Mouse (Mus musculus) lung, postnatal 36 days (tissue): ENCODE measurements around the gene Birc7.

Source experiments
- DNase-seq: peaks from one replicate; pipeline ENCODE4 v3.0.0; 2022; ENCODE audit warnings: mixed read lengths

The Birc7 gene

GRCm38 (mm10) chr2:180905556-180906221 is 23.1 kb upstream of the Birc7 start:
- DNase-seq, result no peak

GRCm38 (mm10) chr2:180910928-180911327 is 17.9 kb upstream of the Birc7 start:
- no peak for DNase-seq

- peak; percentile 37 for DNase-seq
Observed at GRCm38 (mm10) chr2:180915886-180916433, 12.9 kb upstream of the Birc7 start.

- DNase-seq, result peak; percentile 10
Observed at GRCm38 (mm10) chr2:180919913-180920809, 8.7 kb upstream of the Birc7 start.

- DNase-seq, result peak; percentile 98
Observed at GRCm38 (mm10) chr2:180920810-180921400, 7.9 kb upstream of the Birc7 start, which contains the start of gene Ythdf1. TSS of gene Ythdf1 (minus strand) at chr2:180920949.

- DNase-seq, result no peak
Observed at GRCm38 (mm10) chr2:180922739-180923138, 6.1 kb upstream of the Birc7 start.

- peak; percentile 89 for DNase-seq
Observed at GRCm38 (mm10) chr2:180925176-180925575, 3.6 kb upstream of the Birc7 start.

DNA sequence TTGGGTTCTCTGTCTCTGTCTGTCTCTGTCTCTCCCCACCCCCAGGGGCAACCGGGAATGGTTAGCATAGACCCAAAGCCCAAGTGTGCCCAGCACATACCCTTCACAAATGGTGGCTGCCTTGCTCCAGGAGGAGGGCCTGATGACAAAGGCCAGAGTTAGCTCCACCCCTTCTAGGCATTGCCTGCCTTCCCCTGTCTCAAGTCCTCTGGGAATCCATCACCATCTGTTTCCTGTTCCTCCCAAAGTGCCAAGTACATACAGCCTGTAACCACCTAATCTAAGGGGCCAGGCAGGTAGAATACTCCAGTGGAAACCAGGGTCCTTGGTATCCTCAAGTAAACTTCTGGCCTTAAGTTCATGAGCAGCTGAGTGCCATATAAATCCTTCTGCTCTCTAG is 3.6 kb downstream of the Birc7 start:
- no peak for DNase-seq

GRCm38 (mm10) chr2:180940187-180940586 is 11.4 kb downstream of the Birc7 start:
- no peak for DNase-seq

DNA sequence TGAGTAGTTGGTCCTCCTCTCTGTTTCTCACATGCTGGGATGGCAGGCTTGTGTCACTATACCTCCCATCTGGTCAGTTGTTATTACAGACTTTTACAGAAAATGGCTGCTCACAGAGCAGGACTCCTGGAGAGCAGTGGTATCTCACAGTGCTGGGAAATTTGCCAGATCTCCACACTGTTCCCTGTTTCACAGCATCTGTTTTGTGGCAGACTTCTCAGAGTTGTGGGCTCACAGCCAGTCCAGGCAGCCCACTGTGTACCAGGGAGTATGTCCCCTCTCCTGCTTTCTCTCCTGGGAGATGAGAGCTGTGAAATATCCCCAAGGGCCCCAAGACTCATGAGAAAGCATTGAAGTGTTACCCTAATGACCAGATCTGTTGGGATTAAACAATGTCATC is 13.0 kb downstream of the Birc7 start:
- no peak for DNase-seq

DNA sequence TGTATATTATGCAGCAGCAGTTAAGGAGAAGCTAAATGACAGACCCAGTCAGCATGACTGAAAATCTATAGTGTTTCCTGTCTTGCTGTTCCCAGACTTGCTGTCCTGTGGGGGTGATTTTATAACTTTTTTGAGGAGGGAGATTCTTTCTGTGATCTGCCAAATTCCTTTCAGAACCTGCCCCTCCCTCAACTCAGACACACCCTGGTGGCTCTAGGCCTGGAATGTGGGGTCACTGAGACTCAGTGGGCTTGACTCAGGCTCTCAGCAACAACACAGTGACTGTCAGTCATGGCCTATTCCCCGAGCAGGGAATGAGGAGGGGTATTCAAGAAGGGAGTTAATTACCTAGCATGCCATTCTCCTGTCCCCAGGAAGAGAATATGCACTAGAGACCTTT is 21.1 kb downstream of the Birc7 start:
- no peak for DNase-seq

DNA sequence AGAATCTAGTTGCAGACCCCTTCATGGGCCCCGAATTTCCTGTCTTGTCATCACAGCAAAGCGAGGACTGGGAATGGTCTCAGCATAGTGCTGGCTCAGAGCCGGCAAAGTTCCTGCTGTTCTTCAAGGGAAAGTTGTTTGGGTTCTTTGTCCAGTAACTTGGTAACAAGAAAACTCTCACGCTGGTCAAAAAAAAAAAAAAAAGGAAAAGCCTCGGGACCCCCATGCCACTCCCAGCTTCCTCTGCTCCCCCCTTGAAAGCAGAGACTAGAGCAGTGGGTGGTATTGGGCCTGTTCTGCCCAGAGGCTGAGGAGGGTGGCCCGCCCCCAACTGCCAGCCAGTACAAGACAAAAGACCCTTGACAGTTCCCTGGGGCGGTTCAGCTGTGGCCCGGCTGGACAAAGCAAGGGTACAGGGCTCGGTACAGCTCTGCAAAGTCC is 23.9 kb downstream of the Birc7 start:
- no peak for DNase-seq

GRCm38 (mm10) chr2:180953638-180954037 is 24.8 kb downstream of the Birc7 start:
- no peak for DNase-seq

GRCm38 (mm10) chr2:180954061-180955047 is 25.5 kb downstream of the Birc7 start, which contains the start of gene Nkain4:
TSS of gene Nkain4 (minus strand) at chr2:180954699.
- peak; percentile 62 for DNase-seq

- DNase-seq, result no peak
Observed at GRCm38 (mm10) chr2:180959605-180960004, 30.8 kb downstream of the Birc7 start.

DNA sequence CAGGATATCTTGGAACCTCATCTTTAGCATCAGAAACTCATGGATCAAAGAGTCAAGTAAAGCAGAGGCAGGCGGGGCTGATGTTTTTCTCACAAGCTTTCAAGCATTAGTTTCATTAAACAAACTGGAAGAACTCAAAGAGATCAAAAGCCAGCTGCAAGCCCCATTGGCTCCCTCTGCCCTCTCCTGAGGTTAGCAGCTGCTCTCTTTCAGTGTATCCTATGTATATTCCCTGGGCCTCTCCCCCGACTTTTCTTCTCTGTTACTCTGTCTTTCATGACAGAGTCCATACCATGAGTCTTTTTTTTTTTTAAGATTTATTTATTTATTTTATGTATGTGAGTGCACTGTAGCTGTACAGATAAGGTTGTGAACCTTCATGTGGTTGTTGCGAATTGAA is 31.4 kb downstream of the Birc7 start:
- peak; percentile 29 for DNase-seq

- peak; percentile 50 for DNase-seq
Observed at GRCm38 (mm10) chr2:180962616-180963308, 33.9 kb downstream of the Birc7 start.

DNA sequence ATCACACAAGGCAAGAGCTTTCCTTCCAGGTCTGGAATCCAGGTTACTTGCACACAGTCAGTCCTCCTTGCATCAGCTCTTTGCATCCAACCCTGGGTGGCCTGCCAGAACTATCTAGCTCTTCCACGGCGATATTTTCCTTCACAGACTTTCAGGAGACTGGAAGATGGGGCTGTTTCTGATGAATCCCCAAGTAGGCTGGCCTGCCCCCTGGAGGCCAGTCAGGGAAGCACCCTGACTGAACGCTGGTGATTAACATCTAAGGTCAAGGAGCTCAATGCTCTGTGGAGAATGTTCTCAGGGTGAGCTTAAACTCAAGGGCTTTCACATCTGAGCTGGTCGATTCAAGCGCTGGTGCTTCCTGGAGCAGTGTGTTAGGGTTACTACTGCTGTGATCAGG is 35.1 kb downstream of the Birc7 start:
- peak; percentile 86 for DNase-seq

GRCm38 (mm10) chr2:180966092-180966882 is 37.5 kb downstream of the Birc7 start:
- DNase-seq, result peak; percentile 39

DNA sequence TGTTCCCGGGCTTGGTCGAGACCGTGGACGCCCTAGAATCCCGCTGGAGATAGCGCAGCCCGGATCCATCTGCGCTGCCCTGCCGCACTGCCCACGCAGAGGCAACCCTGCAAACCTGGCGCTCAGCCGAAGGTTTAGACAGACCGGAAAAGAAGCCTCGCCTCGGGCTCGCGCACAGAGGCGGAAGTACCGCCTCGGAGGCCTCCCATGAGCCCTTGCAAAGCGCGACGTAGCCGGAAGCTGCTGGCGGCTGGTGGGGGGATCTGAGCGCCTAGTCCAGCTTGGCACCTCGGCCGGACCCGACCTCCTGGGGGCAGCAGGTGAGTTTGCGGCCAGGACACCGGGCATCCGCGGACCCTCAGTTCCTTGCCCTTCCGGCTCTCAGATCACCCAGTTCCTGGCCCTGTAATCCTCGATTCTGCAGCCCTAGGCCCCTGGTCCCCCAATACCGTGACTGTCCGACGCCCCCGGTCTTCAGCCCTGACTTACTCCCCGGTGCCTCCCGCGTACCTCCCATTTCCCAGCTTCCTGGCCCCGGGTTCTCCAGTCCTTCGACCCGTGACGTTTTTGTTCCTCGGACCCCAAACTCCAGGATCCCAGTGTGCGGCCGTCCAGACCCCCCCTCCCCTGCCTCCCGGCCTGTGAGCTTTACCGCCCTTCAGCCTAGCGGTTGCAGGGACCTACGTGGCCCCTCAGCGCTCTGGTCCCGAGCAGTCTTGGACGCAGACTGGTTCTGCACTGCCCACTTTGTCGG is 38.4 kb downstream of the Birc7 start, which contains the start of gene Arfgap1:
Gene Arfgap1 (plus strand): TSS at position 216 of the 754 bp plus-strand sequence.
- peak; percentile 95 for DNase-seq
